Mouse (Mus musculus) erythroid progenitor cell, adult 5-6 weeks (primary cell): ENCODE results near the gene Ephx4. TPM values are rescaled to one million over a fixed set of nuclear protein-coding genes. Genes with fewer than 3 reads are reported as not detected.
"Not testable (repeated sequence)": the region's sequence is repeated elsewhere in the genome, so short reads cannot be mapped to it uniquely, and the experiment has no call there.

ENCODE experiments used
- ATAC-seq: replicated peaks from 2 replicates; pipeline ENCODE4 v1.8.0; 2016; ENCODE audit warnings: moderate number of reproducible peaks, mild to moderate bottlenecking, moderate TSS enrichment, inconsistent platforms; ENCODE audit not compliant: poor library complexity, low FRiP score, severe bottlenecking
- total RNA-seq, 2 experiments: library from RNA; stranded (forward) in 1 of 2; stranded (reverse) in 1 of 2; fragments of 150-400 nt in 1 of 2; fragments of 186-747, 209-891 nt in 1 of 2; gene quantifications; 2 replicates each; pipeline versions ENCODE4 v1.2.3 to v1.2.4; 2015 to 2017; ENCODE audit warnings: low replicate concordance in 2 of 2

Gene Ephx4
- total RNA-seq (2015; ENCODE audit: low replicate concordance) (not detected in 2 replicates), total RNA-seq (2017; ENCODE audit: low replicate concordance) (not detected in 2 replicates)

GRCm38 (mm10) chr5:107402436-107402835 lies at the start of gene Ephx4:
TSS of gene Ephx4 (plus strand) at chr5:107402736.
- ATAC-seq = no peak

- no peak for ATAC-seq
Measured at GRCm38 (mm10) chr5:107353981-107354380, 48.6 kb upstream of the Ephx4 start.

- ATAC-seq = no peak
Measured at GRCm38 (mm10) chr5:107355801-107356200, 46.7 kb upstream of the Ephx4 start.

GRCm38 (mm10) chr5:107357723-107358122 lies 44.8 kb upstream of the Ephx4 start:
- ATAC-seq = no peak

GRCm38 (mm10) chr5:107359395-107360053 lies 43.0 kb upstream of the Ephx4 start:
- ATAC-seq = peak; percentile 97

GRCm38 (mm10) chr5:107360054-107360730 lies 42.3 kb upstream of the Ephx4 start:
- no peak for ATAC-seq

GRCm38 (mm10) chr5:107370040-107370439 lies 32.5 kb upstream of the Ephx4 start:
- no peak for ATAC-seq

- ATAC-seq = no peak
Measured at GRCm38 (mm10) chr5:107371335-107371734, 31.2 kb upstream of the Ephx4 start.

GRCm38 (mm10) chr5:107373256-107373655 lies 29.3 kb upstream of the Ephx4 start:
- ATAC-seq = no peak

- ATAC-seq = not testable (repeated sequence)
Measured at GRCm38 (mm10) chr5:107386448-107386847, 16.1 kb upstream of the Ephx4 start.

GRCm38 (mm10) chr5:107387788-107388187 lies 14.7 kb upstream of the Ephx4 start:
- no peak for ATAC-seq

GRCm38 (mm10) chr5:107389373-107389772 lies 13.2 kb upstream of the Ephx4 start:
- ATAC-seq = no peak

- no peak for ATAC-seq
Measured at GRCm38 (mm10) chr5:107394437-107394836, 8.1 kb upstream of the Ephx4 start.

GRCm38 (mm10) chr5:107403011-107403946 lies 743 bp downstream of the Ephx4 start:
- no peak for ATAC-seq

GRCm38 (mm10) chr5:107403947-107404684 lies 1.6 kb downstream of the Ephx4 start:
- ATAC-seq = no peak

- no peak for ATAC-seq
Measured at GRCm38 (mm10) chr5:107405361-107405760, 2.8 kb downstream of the Ephx4 start.

- ATAC-seq = no peak
Measured at GRCm38 (mm10) chr5:107410305-107410704, 7.8 kb downstream of the Ephx4 start.

- ATAC-seq = no peak
Measured at GRCm38 (mm10) chr5:107411326-107411725, 8.8 kb downstream of the Ephx4 start.

GRCm38 (mm10) chr5:107412285-107412684 lies 9.7 kb downstream of the Ephx4 start:
- ATAC-seq = no peak

- no peak for ATAC-seq
Measured at GRCm38 (mm10) chr5:107415098-107415497, 12.6 kb downstream of the Ephx4 start.
